Mouse (Mus musculus) adrenal gland, postnatal 25 days (tissue): ENCODE data around the gene Itga6. TPM values are rescaled to one million over a fixed set of nuclear protein-coding genes. Genes with fewer than 3 reads are reported as not detected.

Source experiments
- DNase-seq: peaks from one replicate; pipeline ENCODE4 v3.0.0; 2021; ENCODE audit warnings: mixed read lengths
- total RNA-seq: library from RNA; stranded (reverse); gene quantifications from 2 replicates; pipeline ENCODE4 v1.2.3, GENCODE M21; 2021

The Itga6 gene
- total RNA-seq, 1 experiment from 2014 or later, result 179 TPM

GRCm38 (mm10) chr2:71801691-71802090 lies 56.3 kb downstream of the Itga6 start:
- DNase-seq, result peak; percentile 60

GRCm38 (mm10) chr2:71802131-71802530 lies 56.7 kb downstream of the Itga6 start:
- DNase-seq, result no peak

- no peak for DNase-seq
These were observed 59.7 kb downstream of the Itga6 start for GRCm38 (mm10) chr2:71805120-71805519.

- DNase-seq, result no peak
These were observed 60.5 kb downstream of the Itga6 start for GRCm38 (mm10) chr2:71805611-71806567.

- DNase-seq, result no peak
These were observed 64.0 kb downstream of the Itga6 start for GRCm38 (mm10) chr2:71809289-71809860.

- DNase-seq, result no peak
These were observed 64.6 kb downstream of the Itga6 start for GRCm38 (mm10) chr2:71810010-71810409.

GRCm38 (mm10) chr2:71810906-71811305 lies 65.5 kb downstream of the Itga6 start:
- DNase-seq, result no peak

- peak; percentile 89 for DNase-seq
These were observed 67.0 kb downstream of the Itga6 start for GRCm38 (mm10) chr2:71812221-71813021.

- DNase-seq, result no peak
These were observed 67.6 kb downstream of the Itga6 start for GRCm38 (mm10) chr2:71813022-71813358.

- no peak for DNase-seq
These were observed 68.0 kb downstream of the Itga6 start for GRCm38 (mm10) chr2:71813371-71813770.

- DNase-seq, result no peak
These were observed 68.6 kb downstream of the Itga6 start for GRCm38 (mm10) chr2:71814016-71814415.

GRCm38 (mm10) chr2:71815279-71815678 lies 69.9 kb downstream of the Itga6 start:
- no peak for DNase-seq

GRCm38 (mm10) chr2:71816391-71817041 lies 71.1 kb downstream of the Itga6 start:
- DNase-seq, result no peak

- peak; percentile 30 for DNase-seq
These were observed 78.7 kb downstream of the Itga6 start for GRCm38 (mm10) chr2:71824146-71824545.

GRCm38 (mm10) chr2:71827711-71828110 lies 82.3 kb downstream of the Itga6 start:
- DNase-seq, result no peak

- DNase-seq, result no peak
These were observed 83.5 kb downstream of the Itga6 start for GRCm38 (mm10) chr2:71828928-71829327.

GRCm38 (mm10) chr2:71833626-71834025 lies 88.2 kb downstream of the Itga6 start:
- no peak for DNase-seq

GRCm38 (mm10) chr2:71834371-71834770 lies 89.0 kb downstream of the Itga6 start:
- no peak for DNase-seq

GRCm38 (mm10) chr2:71835556-71835955 lies 90.1 kb downstream of the Itga6 start:
- DNase-seq, result no peak

- no peak for DNase-seq
These were observed 90.8 kb downstream of the Itga6 start for GRCm38 (mm10) chr2:71836232-71836631.

GRCm38 (mm10) chr2:71837261-71837660 lies 91.8 kb downstream of the Itga6 start:
- DNase-seq, result no peak

- peak; percentile 80 for DNase-seq
These were observed 92.4 kb downstream of the Itga6 start for GRCm38 (mm10) chr2:71837791-71838190.
